Mouse (Mus musculus) embryonic facial prominence, embryonic 14.5 days (tissue): ENCODE data around the gene 6430531B16Rik. TPM values are rescaled to one million over a fixed set of nuclear protein-coding genes. Genes with fewer than 3 reads are reported as not detected.
A peak's percentile ranks its signal among the peaks of the same experiment; 100 is the strongest.

ENCODE experiments used
- ATAC-seq: fragments of 200-750 bp; cut with Nextera tagmentation; 2 replicates; pipeline ENCODE4 v1.8.0; 2017; ENCODE audit warnings: low read depth, moderate number of reproducible peaks, moderate TSS enrichment
- DNase-seq: peaks from one replicate; pipeline ENCODE4 v3.0.0-alpha.2; 2015; ENCODE audit warnings: low spot score
- H3K27ac ChIP-seq: fragments of 300-500 bp; sonication (generic); replicated peaks from 2 replicates; pipeline ENCODE4 v1.5.1; 2014; ENCODE audit warnings: low read depth, mild to moderate bottlenecking, low read length, moderate library complexity
- H3K27me3 ChIP-seq: fragments of 300-500 bp; sonication (generic); replicated peaks from 2 replicates; pipeline ENCODE4 v1.6.1; 2014; ENCODE audit warnings: low read length; ENCODE audit not compliant: control insufficient read depth, insufficient read depth
- H3K36me3 ChIP-seq: fragments of 300-500 bp; sonication (generic); 2 replicates; pipeline ENCODE4 v1.6.1; 2014; ENCODE audit warnings: low read length, mixed read lengths; ENCODE audit not compliant: control insufficient read depth, insufficient read depth
- H3K4me1 ChIP-seq: fragments of 300-500 bp; sonication (generic); 2 replicates; pipeline ENCODE4 v1.6.1; 2014; ENCODE audit warnings: antibody characterized with exemption, low read length; ENCODE audit not compliant: control insufficient read depth, insufficient read depth
- H3K4me2 ChIP-seq: fragments of 300-500 bp; sonication (generic); 2 replicates; pipeline ENCODE4 v1.6.1; 2014; ENCODE audit warnings: low read depth, mild to moderate bottlenecking, low read length, moderate library complexity, mixed read lengths
- H3K4me3 ChIP-seq: fragments of 300-500 bp; sonication (generic); 2 replicates; pipeline ENCODE4 v1.5.1; 2014; ENCODE audit warnings: low read depth, mild to moderate bottlenecking, low read length
- H3K9ac ChIP-seq: fragments of 300-500 bp; sonication (generic); 2 replicates; pipeline ENCODE4 v1.6.1; 2014; ENCODE audit warnings: low read depth, mild to moderate bottlenecking, low read length, moderate library complexity, mixed read lengths
- H3K9me3 ChIP-seq: fragments of 300-500 bp; sonication (generic); 2 replicates; pipeline ENCODE4 v1.6.1; 2016; ENCODE audit warnings: low read length; ENCODE audit not compliant: control insufficient read depth
- WGBS: fragments of 180-500 bp; shearing (Covaris S2); extraction: QIAGEN DNeasy Blood & Tissue Kit; methylation state at CpG from one replicate; pipeline ENCODE4 v1.1.7; 2014; 5-methylcytosine and 5-hydroxymethylcytosine counted together
- microRNA counts: library from miRNA; unstranded; fragments of <30 nt; microRNA quantifications from one replicate; lab custom pipeline; 2017
- microRNA-seq: library from miRNA; unstranded; fragments of <30 nt; microRNA quantifications from one replicate; pipeline ENCODE4, GENCODE M21; 2016; ENCODE audit warnings: borderline number of aligned reads
- polyA plus RNA-seq: library from polyadenylated mRNA; unstranded; fragments of >200 nt; fragmentation: Nextera tagmentation; extraction: Ambion mirVana; gene quantifications from 2 replicates; pipeline ENCODE4 v1.2.1, GENCODE M21; 2014

Gene 6430531B16Rik
- polyA plus RNA-seq, 1 experiment from 2014 or later, result 2.4 TPM

DNA sequence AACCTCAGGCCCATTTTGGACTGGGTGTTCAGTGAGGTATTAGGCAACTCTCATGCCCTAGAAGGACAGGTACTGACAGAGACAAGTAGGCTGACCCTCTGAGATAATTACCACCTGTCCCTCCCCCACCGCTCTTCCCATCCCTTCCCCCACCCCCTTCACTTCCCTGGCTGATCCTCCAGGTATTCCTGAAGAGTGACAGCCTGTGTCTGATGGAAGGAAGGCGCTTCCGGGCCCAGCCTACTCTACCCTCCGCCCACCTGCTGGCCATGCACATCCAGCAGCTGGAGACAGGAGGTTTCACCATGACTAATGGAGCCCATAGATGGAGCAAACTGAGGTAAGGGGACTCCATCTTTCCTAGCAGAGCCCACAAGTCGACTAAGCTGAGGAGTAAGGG, 40.7 kb downstream of the 6430531B16Rik start:
- Histone ChIP-seq H3K4me3 (no peak overlapping the region), H3K36me3 (no peaks in the 10 kb centered on the region), H3K4me1 (no peaks in the 10 kb centered on the region), H3K9ac (no peak overlapping the region), H3K9me3 (no peaks in the 10 kb centered on the region), H3K27me3 (peaks cover 21% of the 10 kb centered on the region), H3K4me2 (no peak overlapping the region), H3K27ac (no peak overlapping the region)
- no peak for DNase-seq
- WGBS, result 61% methylated on average over 5 of the region's 5 CpGs
- ATAC-seq, result no peak

DNA sequence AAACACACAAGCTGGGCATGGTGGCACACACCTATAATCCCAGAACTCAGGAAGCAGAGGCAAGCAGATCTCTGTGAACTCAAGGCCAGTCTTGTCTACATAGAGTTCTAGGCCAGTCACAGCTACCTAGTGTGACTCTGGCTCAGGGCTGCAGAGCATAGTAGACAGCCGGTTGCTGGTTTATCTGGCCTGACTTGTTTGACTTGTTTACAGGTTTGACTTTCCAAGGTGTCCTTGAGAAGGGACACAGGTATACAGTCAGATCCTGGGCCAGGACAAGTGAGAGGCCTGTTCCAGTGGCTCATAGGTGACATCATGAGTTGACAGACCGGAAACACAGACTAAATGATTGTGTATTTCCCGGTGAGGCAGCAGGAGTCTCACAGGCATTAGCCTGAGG, 41.4 kb downstream of the 6430531B16Rik start:
- ATAC-seq (no peak), DNase-seq (no peak)
- Histone ChIP-seq H3K27ac (no peak overlapping the region), H3K4me2 (no peak overlapping the region), H3K27me3 (peaks cover 14% of the 10 kb centered on the region), H3K9me3 (no peaks in the 10 kb centered on the region), H3K4me3 (no peak overlapping the region), H3K9ac (no peak overlapping the region), H3K36me3 (no peaks in the 10 kb centered on the region), H3K4me1 (no peaks in the 10 kb centered on the region)
- 55% methylated on average over 3 of the region's 3 CpGs for WGBS

GRCm38 (mm10) chr7:139936705-139937104, 41.9 kb downstream of the 6430531B16Rik start:
- 84% methylated on average over 10 of the region's 10 CpGs for WGBS
- no peaks in the 10 kb centered on the region for H3K36me3 ChIP-seq
- no peak for DNase-seq

GRCm38 (mm10) chr7:139930732-139931131, 47.8 kb downstream of the 6430531B16Rik start:
- H3K4me1 ChIP-seq, result no peaks in the 10 kb centered on the region
- DNase-seq, result peak; percentile 22
- no peak overlapping the region for H3K27ac ChIP-seq
- peak; percentile 63; the same call in 1 of the 2 replicates for ATAC-seq
- WGBS, result 13% methylated on average over 11 of the region's 11 CpGs
- no peaks in the 10 kb centered on the region for H3K9me3 ChIP-seq
- no peaks in the 10 kb centered on the region for H3K27me3 ChIP-seq
- H3K36me3 ChIP-seq, result no peaks in the 10 kb centered on the region
- no peak overlapping the region for H3K9ac ChIP-seq
- H3K4me3 ChIP-seq, result no peak overlapping the region
- no peak overlapping the region for H3K4me2 ChIP-seq

More at GRCm38 (mm10) chr7:139936705-139937104, 41.9 kb downstream of the 6430531B16Rik start:
- Histone ChIP-seq H3K27me3 (peaks cover 10% of the 10 kb centered on the region), H3K27ac (no peak overlapping the region), H3K4me2 (no peak overlapping the region), H3K9me3 (no peaks in the 10 kb centered on the region), H3K4me3 (no peak overlapping the region), H3K4me1 (no peaks in the 10 kb centered on the region), H3K9ac (no peak overlapping the region)
- no peak for ATAC-seq

MicroRNAs encoded within 50 kb of the gene (microRNA counts, 519-probe panel; counts per million panel counts)
- microRNA mmu-miR-202-3p (lab: Ali Mortazavi, UCI) (1,978 counts per million, percentile 18 among the panel's probes with 10 or more counts), microRNA mmu-miR-202-5p (lab: Ali Mortazavi, UCI) (2,588 counts per million, percentile 54 among the panel's probes with 10 or more counts)

Small RNA genes lying within 50 kb of the gene (microRNA-seq; reads per million reads assigned to microRNA genes)
- gene Mir202 (not detected), gene Mir7062 (0.83 reads per million), gene mmu-mir-7686 (not detected)

Other genes starting within 250 kb of the 6430531B16Rik start
- gene Adgra1, start 144.6 kb downstream of the 6430531B16Rik start, polyA plus RNA-seq, result 0.81 and 0.93 TPM in 2 replicates
- 0.77 and 1.5 TPM in 2 replicates for gene Kndc1, start 84.1 kb downstream of the 6430531B16Rik start, polyA plus RNA-seq
- 0.22 TPM in 1 of 2 replicates, not detected in the other for gene Utf1, start 35.0 kb downstream of the 6430531B16Rik start, polyA plus RNA-seq
- gene Adam8, start 13.8 kb upstream of the 6430531B16Rik start, polyA plus RNA-seq, result 1.5 and 2.4 TPM in 2 replicates
- gene Zfp511, start 57.6 kb upstream of the 6430531B16Rik start, polyA plus RNA-seq, result 31.1 and 31.4 TPM in 2 replicates
- 46.2 and 58.5 TPM in 2 replicates for gene Tubgcp2, start 57.9 kb upstream of the 6430531B16Rik start, polyA plus RNA-seq
- not detected in 2 replicates for gene Msx3, start 70.3 kb upstream of the 6430531B16Rik start, polyA plus RNA-seq
- 3.4 and 3.6 TPM in 2 replicates for gene Caly, start 103.8 kb upstream of the 6430531B16Rik start, polyA plus RNA-seq
- gene Prap1, start 114.6 kb upstream of the 6430531B16Rik start, polyA plus RNA-seq, result 0.60 TPM in 1 of 2 replicates, not detected in the other
- 26.0 and 29.4 TPM in 2 replicates for gene Fuom, start 123.7 kb upstream of the 6430531B16Rik start, polyA plus RNA-seq
- 16.7 and 17.8 TPM in 2 replicates for gene Paox, start 137.0 kb upstream of the 6430531B16Rik start, polyA plus RNA-seq
- 136 and 146 TPM in 2 replicates for gene Echs1, start 137.7 kb upstream of the 6430531B16Rik start, polyA plus RNA-seq
- 25.0 and 25.4 TPM in 2 replicates for gene Mtg1, start 158.8 kb upstream of the 6430531B16Rik start, polyA plus RNA-seq
- gene Sprn, start 176.1 kb upstream of the 6430531B16Rik start, polyA plus RNA-seq, result 1.6 and 2.5 TPM in 2 replicates
- not detected in 2 replicates for gene Olfr522, start 186.0 kb upstream of the 6430531B16Rik start, polyA plus RNA-seq
- gene Olfr523, start 194.5 kb upstream of the 6430531B16Rik start, polyA plus RNA-seq, result 0.20 and 0.22 TPM in 2 replicates
- 0.25 TPM in 1 of 2 replicates, not detected in the other for gene Olfr524, start 227.2 kb upstream of the 6430531B16Rik start, polyA plus RNA-seq
- 0.06 TPM in 1 of 2 replicates, not detected in the other for gene Cd163l1, start 239.5 kb upstream of the 6430531B16Rik start, polyA plus RNA-seq